Mouse (Mus musculus): ENCODE results near the gene Rcn1.

Rcn1 gene

DNA sequence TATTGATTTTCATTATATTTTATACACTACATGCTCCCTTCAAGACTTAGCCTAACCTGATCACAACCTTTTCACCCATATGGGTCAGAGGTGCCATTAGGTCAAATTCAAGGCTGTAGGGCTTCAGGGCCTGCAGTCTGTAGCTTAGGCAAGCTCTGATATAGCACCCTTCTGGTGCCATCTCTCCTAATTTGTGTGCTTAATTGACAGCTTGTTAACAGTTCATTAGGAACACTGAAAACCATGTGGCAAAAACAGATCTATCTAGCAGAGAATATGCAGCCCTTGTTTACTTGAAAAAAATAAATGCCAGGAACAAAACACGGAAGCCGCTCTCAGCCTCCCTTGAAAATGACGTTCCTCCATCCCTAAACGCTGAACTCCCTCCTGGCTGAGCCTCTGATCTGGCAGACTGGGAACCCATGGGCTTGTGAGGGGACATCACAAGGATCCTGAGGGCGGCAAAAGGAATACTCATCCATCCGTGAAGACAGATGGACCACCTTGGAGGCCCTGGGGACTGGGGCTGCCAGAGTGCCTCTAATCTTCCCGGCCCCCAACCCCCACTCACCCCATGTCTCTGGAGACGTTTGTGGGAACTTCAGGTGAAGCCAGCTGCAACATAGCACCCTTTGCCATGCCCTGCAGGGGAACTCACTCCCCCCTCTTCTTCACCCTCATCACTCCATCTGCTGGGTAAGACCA is 61.8 kb downstream of the Rcn1 start:
- no peak for DNase-seq (ENCODE audit: low spot score)

DNA sequence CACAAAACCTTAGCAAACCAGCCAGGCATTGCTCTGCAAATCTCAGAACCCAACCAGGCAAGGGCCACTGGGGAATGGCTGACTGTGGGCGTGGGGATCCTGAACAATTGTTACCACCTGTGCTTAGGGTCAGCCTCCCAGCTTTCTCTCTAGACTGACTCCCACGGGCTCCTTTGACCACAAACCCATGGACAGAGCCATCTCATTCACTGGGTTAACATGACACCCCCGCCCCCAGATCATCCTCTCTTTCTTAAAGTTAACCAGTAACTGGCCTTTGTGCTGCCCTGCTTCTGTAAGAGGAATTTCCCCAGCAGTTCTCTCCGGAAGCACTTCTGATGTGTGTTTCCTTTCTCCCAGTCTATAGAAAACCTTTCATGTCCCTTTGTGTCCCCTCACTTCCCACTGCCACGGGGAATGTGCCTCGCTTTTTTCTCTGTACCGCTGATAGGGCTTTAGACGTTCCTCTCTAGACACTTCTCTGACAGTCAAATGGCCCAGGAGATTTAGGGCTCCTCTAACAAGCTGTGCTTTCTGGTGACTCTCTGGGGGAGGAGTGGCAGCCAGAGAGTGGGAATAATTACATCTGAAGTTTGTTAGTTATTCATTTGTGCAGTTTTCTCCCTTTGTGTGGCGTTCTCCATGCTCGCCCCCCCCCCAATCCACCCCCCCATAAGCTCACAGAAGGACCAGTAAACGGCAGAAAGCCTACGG is 62.6 kb downstream of the Rcn1 start:
- no peak for DNase-seq (ENCODE audit: low spot score)

Data from MN1 (cell line).